Mouse (Mus musculus) embryonic fibroblast, embryonic 13.5 days (primary cell): Measurements from ENCODE around the gene Krtap19-9b. TPM values are rescaled to one million over a fixed set of nuclear protein-coding genes. Genes with fewer than 3 reads are reported as not detected.

Experiments
- H3K27ac ChIP-seq: 2 replicates; pipeline ENCODE4 v1.5.1; 2012; ENCODE audit warnings: low read length, control low read depth, inconsistent platforms; ENCODE audit not compliant: insufficient read depth
- H3K4me1 ChIP-seq: 2 replicates; pipeline ENCODE4 v1.6.1; 2011; ENCODE audit warnings: low read length; ENCODE audit not compliant: control insufficient read depth, insufficient read depth
- H3K4me3 ChIP-seq: 2 replicates; pipeline ENCODE4 v1.5.1; 2011; ENCODE audit warnings: mild to moderate bottlenecking, control low read depth, low read length; ENCODE audit not compliant: insufficient read depth
- CTCF ChIP-seq: IDR thresholded peaks from 2 replicates; pipeline ENCODE4 v1.5.1; 2011; ENCODE audit warnings: mild to moderate bottlenecking, control low read depth, low read length, moderate library complexity, borderline replicate concordance; ENCODE audit not compliant: insufficient read depth
- POLR2A ChIP-seq: IDR thresholded peaks from 2 replicates; pipeline ENCODE4 v1.6.1; 2011; ENCODE audit warnings: low read depth, mild to moderate bottlenecking, control low read depth, low read length, moderate library complexity
- polyA plus RNA-seq: library from polyadenylated mRNA; stranded (reverse); fragments of >200 nt; gene quantifications from 2 replicates; pipeline ENCODE4 v1.2.4, GENCODE M21; 2011; ENCODE audit warnings: low read depth; ENCODE audit not compliant: missing spikeins, insufficient read length

The Krtap19-9b gene
- polyA plus RNA-seq = not detected in 2 replicates

DNA sequence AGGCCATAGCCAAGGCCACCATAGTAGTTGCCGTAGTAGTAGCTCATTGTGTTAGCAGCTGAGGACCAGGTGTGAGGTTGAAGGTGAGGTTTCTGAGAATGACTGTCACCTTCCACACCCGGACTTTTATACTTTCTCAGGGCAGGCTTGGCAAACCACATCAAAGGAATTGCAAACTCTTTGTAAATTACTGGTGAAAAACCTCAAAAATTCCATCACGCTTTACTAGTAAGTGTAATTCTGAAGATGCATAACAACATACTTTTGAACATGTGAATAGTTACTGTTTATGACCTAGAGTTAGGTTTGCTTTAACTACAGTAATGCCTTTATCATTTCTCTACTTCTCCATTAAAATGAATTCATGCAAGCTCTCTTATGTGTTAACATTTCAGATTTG lies at the start of gene Krtap19-9b:
Gene Krtap19-9b, minus strand, starts transcription at position 101 of the 400 bp plus-strand sequence.
- Histone ChIP-seq H3K4me1 (no peaks in the 10 kb centered on the region), H3K4me3 (no peak within 1 kb of the TSS), H3K27ac (no peak within 1 kb of the TSS)
- TF ChIP-seq CTCF (no peak), POLR2A (no peak)

DNA sequence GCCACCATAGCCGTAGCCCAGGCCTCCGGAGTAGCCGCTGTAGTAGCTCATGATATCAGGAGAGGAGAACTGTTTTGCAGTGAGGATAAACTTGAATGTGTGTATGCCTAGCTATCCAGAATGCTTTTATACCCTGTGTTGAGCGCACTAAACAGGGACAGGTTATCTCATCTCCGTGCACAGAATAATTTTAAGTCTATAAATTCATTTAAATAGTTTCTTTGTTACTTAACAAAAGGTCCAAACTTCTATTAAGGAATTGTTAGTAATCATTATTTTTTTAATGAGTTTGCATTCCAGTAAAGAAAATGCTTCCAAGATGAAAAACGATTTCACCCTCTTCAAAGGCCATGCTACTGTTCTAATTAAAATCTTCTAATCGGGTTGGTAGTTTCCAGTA lies 30.7 kb upstream of the Krtap19-9b start, which contains the start of gene Krtap16-3:
Gene Krtap16-3, minus strand, starts transcription at position 101 of the 400 bp plus-strand sequence.
- H3K4me3 ChIP-seq = no peak within 1 kb of the TSS
- no peak within 1 kb of the TSS for H3K27ac ChIP-seq
- no peaks in the 10 kb centered on the region for H3K4me1 ChIP-seq
- TF ChIP-seq CTCF (no peak), POLR2A (no peak)

DNA sequence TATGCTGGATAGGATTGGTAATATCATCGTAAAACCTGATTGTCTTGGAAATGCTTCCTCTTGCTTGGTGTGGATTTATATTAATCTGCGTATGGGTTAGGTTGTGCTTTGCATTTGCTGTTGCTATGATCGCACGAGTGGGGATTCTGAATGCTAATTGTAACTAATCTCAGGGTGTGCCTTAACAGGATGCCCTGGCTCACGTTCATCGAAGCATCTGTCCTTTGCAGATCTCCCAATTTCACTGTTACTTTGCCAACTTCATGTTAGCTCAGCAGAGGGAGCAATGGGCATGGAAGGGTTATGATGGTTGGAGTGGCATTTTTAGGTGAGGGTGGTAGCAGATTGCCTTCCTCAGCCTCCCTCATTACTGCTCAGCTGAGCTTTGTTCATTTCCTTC lies 9.0 kb upstream of the Krtap19-9b start:
- H3K4me3 ChIP-seq = no peak overlapping the region
- TF ChIP-seq CTCF (no peak), POLR2A (no peak)
- H3K27ac ChIP-seq = no peak overlapping the region
- H3K4me1 ChIP-seq = no peaks in the 10 kb centered on the region

DNA sequence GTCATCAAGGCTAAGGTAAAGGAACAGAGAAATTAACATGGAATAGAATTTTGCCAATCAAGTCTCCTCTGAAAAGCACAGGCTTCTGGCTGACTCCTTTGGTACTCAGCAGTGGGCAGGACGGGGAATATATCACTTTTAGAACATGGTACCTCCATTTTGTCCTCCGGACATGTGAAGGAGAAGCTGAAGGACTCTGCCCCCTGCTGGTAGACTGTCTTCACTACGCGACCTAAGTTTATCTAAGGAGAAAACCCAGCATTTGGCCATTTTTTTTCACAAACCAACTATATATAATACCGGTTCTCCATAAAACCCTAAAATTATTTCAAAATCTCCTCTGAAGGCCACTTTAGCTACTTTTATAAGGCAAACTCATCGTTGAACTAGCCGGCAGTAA lies 6.2 kb upstream of the Krtap19-9b start:
- Histone ChIP-seq H3K4me3 (no peak overlapping the region), H3K4me1 (no peaks in the 10 kb centered on the region), H3K27ac (no peak overlapping the region)
- no peak for TF ChIP-seq POLR2A

DNA sequence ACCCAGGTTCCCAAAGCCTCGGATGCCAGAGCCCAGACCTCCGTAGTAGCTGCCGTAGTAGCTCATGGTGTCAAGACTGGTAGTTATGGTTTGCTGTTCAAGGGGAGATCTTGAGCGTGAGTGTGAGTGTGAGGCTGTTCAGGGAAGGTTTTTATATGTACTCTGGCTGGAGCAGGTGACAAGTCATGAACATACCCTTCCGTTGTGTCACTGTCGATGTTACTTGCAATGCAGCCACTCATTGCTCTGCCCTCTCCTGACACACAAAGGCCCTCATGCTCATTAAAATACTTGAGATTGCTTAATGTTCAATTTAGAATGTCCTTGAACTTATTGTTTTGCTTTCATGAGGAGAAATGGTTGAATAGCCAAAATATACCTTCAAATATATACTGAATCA lies 35.7 kb downstream of the Krtap19-9b start, which contains the start of gene Krtap19-5:
Gene Krtap19-5, minus strand, starts transcription at position 101 of the 400 bp plus-strand sequence.
- H3K4me3 ChIP-seq = no peak within 1 kb of the TSS
- no peak within 1 kb of the TSS for H3K27ac ChIP-seq
- no peaks in the 10 kb centered on the region for H3K4me1 ChIP-seq
- TF ChIP-seq CTCF (no peak), POLR2A (no peak)

DNA sequence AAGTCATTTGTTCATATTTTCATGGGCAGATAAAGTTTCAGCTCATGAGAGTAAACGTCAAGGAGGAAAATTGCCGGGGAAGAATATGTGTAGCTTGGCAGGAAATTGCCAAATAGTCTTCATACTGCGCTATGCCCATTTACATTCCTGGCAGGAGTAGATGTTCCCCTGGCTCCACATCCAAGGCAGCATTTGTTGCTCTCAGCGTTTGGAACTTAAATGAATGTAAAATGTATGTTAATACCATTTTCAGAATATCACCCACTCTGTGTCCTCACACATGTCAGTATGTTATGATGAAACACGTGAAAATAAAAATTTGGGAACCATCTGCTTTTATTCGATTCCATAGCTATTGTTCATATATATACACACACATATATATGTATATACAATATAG lies 45.2 kb downstream of the Krtap19-9b start:
- Histone ChIP-seq H3K27ac (no peak overlapping the region), H3K4me3 (no peak overlapping the region)
- TF ChIP-seq CTCF = no peak
- TF ChIP-seq POLR2A = no peak

DNA sequence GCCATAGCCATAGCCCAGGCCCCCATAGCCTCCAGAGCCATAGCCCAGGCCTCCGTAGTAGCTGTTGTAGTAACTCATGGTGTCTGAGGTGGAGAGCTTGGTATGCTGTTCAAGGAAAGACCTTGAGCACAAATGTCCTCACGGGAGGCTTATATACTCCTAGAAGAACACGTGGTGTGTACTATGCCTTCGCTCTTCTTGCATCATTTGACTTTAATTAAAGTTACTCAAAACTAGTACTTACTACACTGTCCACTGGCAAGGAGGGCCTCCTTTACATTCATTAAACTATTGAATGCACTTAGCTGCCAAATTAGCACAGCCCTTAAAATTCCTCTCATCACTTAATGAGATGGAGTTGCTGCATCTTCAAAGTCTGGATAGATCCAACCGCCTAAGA lies 47.1 kb downstream of the Krtap19-9b start, which contains the start of gene Krtap19-4:
Gene Krtap19-4, minus strand, starts transcription at position 101 of the 400 bp plus-strand sequence.
- H3K27ac ChIP-seq = no peak within 1 kb of the TSS
- no peak within 1 kb of the TSS for H3K4me3 ChIP-seq
- H3K4me1 ChIP-seq = no peaks in the 10 kb centered on the region

More for the DNA sequence above, 45.2 kb downstream of the Krtap19-9b start:
- no peaks in the 10 kb centered on the region for H3K4me1 ChIP-seq

More for the DNA sequence above, 47.1 kb downstream of the Krtap19-9b start, which contains the start of gene Krtap19-4:
- TF ChIP-seq CTCF = no peak
- no peak for TF ChIP-seq POLR2A

Other genes starting within 250 kb of the Krtap19-9b start
- not detected in 2 replicates for gene 2310061N02Rik, start 224.3 kb downstream of the Krtap19-9b start, polyA plus RNA-seq
- not detected in 2 replicates for gene Krtap13-1, start 203.4 kb downstream of the Krtap19-9b start, polyA plus RNA-seq
- gene Krtap13, start 180.6 kb downstream of the Krtap19-9b start, polyA plus RNA-seq = not detected in 2 replicates
- not detected in 2 replicates for gene 2310034C09Rik, start 173.4 kb downstream of the Krtap19-9b start, polyA plus RNA-seq
- not detected in 2 replicates for gene 2310057N15Rik, start 158.1 kb downstream of the Krtap19-9b start, polyA plus RNA-seq
- not detected in 2 replicates for gene Gm5965, start 154.4 kb downstream of the Krtap19-9b start, polyA plus RNA-seq
- not detected in 2 replicates for gene Gm20741, start 120.0 kb downstream of the Krtap19-9b start, polyA plus RNA-seq
- gene Krtap15, start 112.0 kb downstream of the Krtap19-9b start, polyA plus RNA-seq = not detected in 2 replicates
- not detected in 2 replicates for gene Krtap14, start 106.1 kb downstream of the Krtap19-9b start, polyA plus RNA-seq
- gene Krtap19-1, start 62.9 kb downstream of the Krtap19-9b start, polyA plus RNA-seq = not detected in 2 replicates
- not detected in 2 replicates for gene Krtap19-2, start 58.0 kb downstream of the Krtap19-9b start, polyA plus RNA-seq
- gene Krtap19-3, start 54.2 kb downstream of the Krtap19-9b start, polyA plus RNA-seq = not detected in 2 replicates
- gene Krtap19-4, start 47.2 kb downstream of the Krtap19-9b start, polyA plus RNA-seq = not detected in 2 replicates
- not detected in 2 replicates for gene Krtap19-5, start 35.8 kb downstream of the Krtap19-9b start, polyA plus RNA-seq
- not detected in 2 replicates for gene Krtap16-3, start 30.6 kb upstream of the Krtap19-9b start, polyA plus RNA-seq
- not detected in 2 replicates for gene Krtap22-2, start 78.5 kb upstream of the Krtap19-9b start, polyA plus RNA-seq
- gene Gm10229, start 83.0 kb upstream of the Krtap19-9b start, polyA plus RNA-seq = not detected in 2 replicates
- gene Krtap6-1, start 99.4 kb upstream of the Krtap19-9b start, polyA plus RNA-seq = not detected in 2 replicates
- not detected in 2 replicates for gene Gm10228, start 109.2 kb upstream of the Krtap19-9b start, polyA plus RNA-seq
- gene Krtap6-5, start 115.6 kb upstream of the Krtap19-9b start, polyA plus RNA-seq = not detected in 2 replicates
- not detected in 2 replicates for gene 1110025L11Rik, start 131.7 kb upstream of the Krtap19-9b start, polyA plus RNA-seq
- gene Krtap6-3, start 151.8 kb upstream of the Krtap19-9b start, polyA plus RNA-seq = not detected in 2 replicates
- gene Gm6358, start 208.6 kb upstream of the Krtap19-9b start, polyA plus RNA-seq = not detected in 2 replicates
- gene Gm10061, start 218.8 kb upstream of the Krtap19-9b start, polyA plus RNA-seq = not detected in 2 replicates
- gene Gm9789, start 225.7 kb upstream of the Krtap19-9b start, polyA plus RNA-seq = not detected in 2 replicates
- gene Gm7735, start 237.2 kb upstream of the Krtap19-9b start, polyA plus RNA-seq = not detected in 2 replicates
- gene 1110057P08Rik, start 242.5 kb upstream of the Krtap19-9b start, polyA plus RNA-seq = not detected in 2 replicates